Mouse (Mus musculus) adrenal gland (tissue): ENCODE results near the gene Pdp2.

Experiments used
- intact Hi-C: fragments of 180-260 bp; cut with DNase I; formaldehyde crosslinking; loops from one replicate; pipeline ENCODE4 v1.15.1; 2025

Pdp2 gene

GRCm38 (mm10) chr8:104595773-104596536, 4.7 kb downstream of the Pdp2 start:
- intact Hi-C loops = no loop called here

- intact Hi-C loops = no loop called here
Measured at GRCm38 (mm10) chr8:104597656-104598055, 6.4 kb downstream of the Pdp2 start.

DNA sequence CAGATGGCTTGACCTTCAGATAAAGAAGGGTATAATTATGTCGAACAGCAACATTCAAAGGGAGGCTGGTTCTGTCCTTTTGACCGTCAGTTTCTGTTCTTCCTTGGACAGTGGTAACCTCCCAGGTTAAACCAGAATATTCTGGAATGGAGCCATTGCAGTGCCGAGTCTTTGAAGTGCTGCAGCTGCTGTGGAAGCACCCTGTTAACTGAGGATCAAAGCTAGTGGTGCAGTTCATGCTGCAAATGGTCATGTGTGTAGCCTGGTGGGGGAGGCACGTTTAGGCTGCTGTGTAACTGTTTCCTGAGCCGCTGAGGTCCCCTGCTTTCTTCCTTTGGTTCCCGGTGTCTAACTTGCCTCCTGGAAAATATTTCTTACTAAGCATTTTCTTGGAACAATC, 7.2 kb downstream of the Pdp2 start:
- intact Hi-C loops = no loop called here

DNA sequence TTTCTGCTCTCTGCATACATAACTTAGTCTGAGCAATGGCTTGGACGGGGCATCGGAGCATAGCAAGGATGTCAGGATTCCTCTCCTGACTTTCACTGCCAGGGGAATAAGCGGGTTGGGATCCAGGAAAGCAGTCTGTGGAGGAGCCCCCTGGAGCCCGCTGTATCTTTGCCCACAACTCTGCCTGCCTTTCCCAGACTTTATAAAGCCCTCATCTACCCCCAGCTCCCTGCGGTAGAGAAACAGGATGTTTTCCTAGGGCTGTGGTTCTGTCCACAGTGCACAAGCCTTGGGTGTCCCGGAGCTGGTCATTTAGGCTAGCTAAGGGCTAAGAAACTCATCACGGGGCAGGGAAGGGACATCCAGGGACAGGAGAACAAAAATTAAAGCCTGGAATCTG, 10.1 kb downstream of the Pdp2 start:
- intact Hi-C loops = no loop called here

DNA sequence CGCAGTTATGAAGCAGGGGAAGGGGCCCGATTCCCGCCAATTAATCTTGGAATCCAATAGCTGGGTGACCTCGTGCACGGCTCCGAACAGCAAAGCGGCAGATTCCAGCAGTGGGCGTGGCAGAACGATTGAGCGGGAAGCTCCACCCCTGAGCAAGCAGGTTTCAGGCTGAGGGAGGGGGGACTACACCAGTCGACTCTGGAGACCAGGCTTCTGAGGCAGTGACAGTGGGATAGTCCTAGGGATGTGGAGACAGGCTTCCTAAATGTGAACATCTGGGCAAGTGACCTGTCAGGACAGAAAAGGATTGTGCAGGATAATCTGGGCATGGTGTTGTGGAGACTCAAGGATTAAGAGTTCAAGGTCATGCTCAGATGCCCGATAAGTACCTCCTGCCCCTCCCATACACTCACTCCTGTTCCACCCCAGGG, 10.7 kb downstream of the Pdp2 start:
- intact Hi-C loops = loop anchor here (1.0 to 2.0 kb wide), 2 partner anchors 42 to 53 kb away; no protein-coding TSS in a partner anchor

GRCm38 (mm10) chr8:104602468-104603244, 11.4 kb downstream of the Pdp2 start:
- intact Hi-C loops = loop anchor here (1.0 to 2.0 kb wide), 2 partner anchors 42 to 52 kb away; no protein-coding TSS in a partner anchor

DNA sequence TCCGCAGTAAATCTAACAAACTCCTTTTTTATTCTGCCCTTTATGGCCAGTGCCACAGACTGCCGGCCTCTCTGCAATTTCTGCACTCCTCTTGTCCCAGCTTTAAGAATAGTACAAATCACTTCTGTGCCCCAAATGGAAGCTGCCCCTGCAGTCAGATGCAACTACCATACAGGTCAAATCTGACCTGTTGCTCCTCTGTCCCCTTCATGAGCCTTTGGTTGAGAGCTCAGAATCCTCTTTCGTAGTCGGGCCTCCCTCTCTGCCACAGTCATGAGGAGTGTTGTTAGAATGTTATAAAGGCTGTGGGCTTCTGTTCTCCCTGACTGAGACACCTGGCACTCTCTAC, 12.0 kb downstream of the Pdp2 start:
- intact Hi-C loops = loop anchor here (2.0 kb wide), 1 partner anchor 52 kb away; no protein-coding TSS in a partner anchor

DNA sequence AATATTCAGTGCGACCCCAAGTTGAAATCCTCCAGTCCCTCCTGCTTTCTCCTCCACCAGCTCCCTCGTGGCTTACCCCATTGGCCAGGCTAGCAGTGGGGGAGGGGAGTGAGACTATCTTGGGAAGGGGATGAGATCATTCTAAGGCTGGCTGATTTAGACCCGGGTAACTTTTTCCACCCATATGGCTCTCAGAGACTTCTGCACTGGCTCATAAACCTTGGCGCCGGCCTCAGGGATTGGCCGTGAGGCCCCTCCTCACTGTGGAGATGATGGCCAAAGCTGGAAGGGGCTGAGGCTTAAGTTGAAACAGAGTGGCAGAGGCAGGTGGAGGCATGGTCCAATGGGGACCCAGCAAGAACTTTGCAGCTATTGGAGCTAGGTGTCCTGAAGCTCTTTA, 15.1 kb downstream of the Pdp2 start:
- intact Hi-C loops = no loop called here

- intact Hi-C loops = no loop called here
Measured at GRCm38 (mm10) chr8:104607944-104608343, 16.7 kb downstream of the Pdp2 start.

DNA sequence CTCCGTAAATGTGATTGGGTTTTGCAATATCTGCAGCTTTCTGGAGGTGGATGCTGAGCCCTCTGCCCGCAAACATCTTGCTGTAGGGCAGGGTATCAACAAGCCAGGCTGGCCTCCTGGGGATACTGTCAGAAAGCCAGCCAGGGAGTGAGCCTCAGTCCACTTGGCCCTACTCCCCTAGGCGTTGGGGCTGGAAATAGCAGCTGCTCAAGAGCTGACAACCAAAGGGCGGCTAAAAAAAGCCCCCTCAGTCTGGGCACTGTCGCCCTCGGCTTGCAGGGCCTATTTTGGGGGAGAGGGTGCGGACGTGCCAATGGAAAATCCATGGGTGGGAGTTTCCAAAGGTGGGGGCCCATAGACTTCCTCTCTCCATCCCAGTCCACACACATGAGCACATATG, 18.0 kb downstream of the Pdp2 start:
- intact Hi-C loops = no loop called here

DNA sequence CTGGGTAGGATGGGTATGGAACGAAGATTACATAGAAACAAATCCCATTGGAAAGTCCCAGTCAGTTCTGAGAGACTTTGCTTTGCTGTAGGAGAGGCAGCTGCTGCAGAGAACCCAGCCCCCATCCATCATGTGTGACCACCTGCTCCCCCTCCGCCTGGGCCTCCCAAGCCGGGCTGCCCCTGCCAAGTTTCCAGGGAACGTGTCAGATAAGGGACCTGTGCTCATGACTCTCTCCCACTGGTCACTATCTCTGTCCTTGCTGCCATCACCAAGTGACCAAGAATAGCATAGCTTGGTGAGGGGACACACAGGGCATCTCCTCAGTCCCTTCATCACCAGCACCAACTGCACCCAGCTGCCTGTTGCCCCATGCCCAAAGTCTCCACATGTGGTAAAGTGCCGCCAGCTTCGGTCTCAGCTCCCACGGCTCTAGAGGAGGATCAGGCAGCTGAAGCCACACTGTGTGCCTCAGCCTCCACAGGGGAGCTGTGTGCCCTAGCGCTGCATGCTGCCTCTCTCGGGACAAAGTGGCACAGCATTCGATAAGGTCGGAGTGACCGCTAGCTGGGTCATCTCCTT, 19.0 kb downstream of the Pdp2 start:
- intact Hi-C loops = no loop called here

DNA sequence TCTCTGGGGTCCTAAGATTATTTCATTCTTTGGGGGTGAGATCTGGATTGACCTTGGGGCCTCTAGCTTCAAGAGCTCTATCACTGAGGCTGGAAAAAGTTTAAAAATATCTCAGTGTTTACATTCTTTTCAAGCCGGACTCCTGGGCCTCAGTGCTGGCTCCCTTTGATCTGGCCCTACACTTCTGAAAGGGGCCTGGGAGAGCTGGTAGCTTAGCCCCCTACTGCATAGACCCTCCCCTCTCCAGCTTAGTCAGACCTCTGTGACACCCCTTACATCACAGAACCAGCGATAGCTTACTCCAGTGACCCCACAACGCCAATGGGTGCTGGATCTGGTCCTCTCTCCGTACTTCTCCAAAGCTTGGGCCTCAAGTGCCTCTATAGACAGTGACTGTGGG, 20.4 kb downstream of the Pdp2 start:
- intact Hi-C loops = no loop called here

- intact Hi-C loops = no loop called here
Measured at GRCm38 (mm10) chr8:104613119-104613518, 21.9 kb downstream of the Pdp2 start.

GRCm38 (mm10) chr8:104620765-104621164, 29.5 kb downstream of the Pdp2 start:
- intact Hi-C loops = no loop called here

- intact Hi-C loops = no loop called here
Measured at GRCm38 (mm10) chr8:104624161-104624560, 32.9 kb downstream of the Pdp2 start, which contains the start of gene Cdh16. TSS of gene Cdh16 (minus strand) at chr8:104624396.

- intact Hi-C loops = no loop called here
Measured at GRCm38 (mm10) chr8:104627065-104627740, 36.0 kb downstream of the Pdp2 start.

GRCm38 (mm10) chr8:104628402-104628801, 37.2 kb downstream of the Pdp2 start:
- intact Hi-C loops = no loop called here

GRCm38 (mm10) chr8:104629306-104630110, 38.3 kb downstream of the Pdp2 start:
- intact Hi-C loops = no loop called here

GRCm38 (mm10) chr8:104630111-104630479, 38.8 kb downstream of the Pdp2 start:
- intact Hi-C loops = no loop called here

- intact Hi-C loops = no loop called here
Measured at GRCm38 (mm10) chr8:104630574-104630973, 39.3 kb downstream of the Pdp2 start.
